Mouse (Mus musculus): ENCODE data around the gene Taf15.
A peak's percentile ranks its signal among the peaks of the same experiment; 100 is the strongest.
"Not testable (repeated sequence)": the region's sequence is repeated elsewhere in the genome, so short reads cannot be mapped to it uniquely, and the experiment has no call there.

The Taf15 gene

DNA sequence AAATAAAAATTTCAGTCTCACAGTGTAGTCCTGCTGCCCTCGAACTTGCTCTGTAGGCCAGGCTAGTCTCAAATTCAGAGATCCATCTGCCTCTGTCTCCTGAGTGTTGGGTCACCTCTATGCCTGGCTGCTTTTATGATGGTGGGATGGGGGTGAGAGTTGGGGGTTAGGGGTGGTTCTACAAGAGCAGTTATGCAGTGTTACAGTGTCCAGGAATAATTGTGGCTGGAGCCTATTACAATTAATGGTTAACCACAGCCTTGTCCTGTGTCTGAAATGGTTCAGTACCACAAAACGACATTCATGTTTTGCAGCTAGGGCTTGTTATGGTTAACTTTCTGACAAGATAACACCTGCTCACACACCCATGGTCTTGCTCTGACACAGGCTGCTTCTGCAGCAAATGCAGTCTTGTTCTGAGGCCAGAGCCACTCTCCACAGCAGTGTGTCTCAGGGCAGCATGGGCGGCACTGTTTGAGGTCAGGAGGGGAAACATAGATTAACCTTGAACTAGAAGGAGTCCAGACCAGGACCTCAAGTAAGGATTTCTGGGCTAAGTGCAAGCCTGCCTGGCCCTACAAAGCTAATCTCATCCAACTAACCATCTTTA, 65.9 kb downstream of the Taf15 start:
- DNase-seq (ENCODE audit: low spot score) = no peak

- peak; percentile 52 for DNase-seq (ENCODE audit: low spot score)
Observed at GRCm38 (mm10) chr11:83540931-83541330, 68.0 kb downstream of the Taf15 start.

DNA sequence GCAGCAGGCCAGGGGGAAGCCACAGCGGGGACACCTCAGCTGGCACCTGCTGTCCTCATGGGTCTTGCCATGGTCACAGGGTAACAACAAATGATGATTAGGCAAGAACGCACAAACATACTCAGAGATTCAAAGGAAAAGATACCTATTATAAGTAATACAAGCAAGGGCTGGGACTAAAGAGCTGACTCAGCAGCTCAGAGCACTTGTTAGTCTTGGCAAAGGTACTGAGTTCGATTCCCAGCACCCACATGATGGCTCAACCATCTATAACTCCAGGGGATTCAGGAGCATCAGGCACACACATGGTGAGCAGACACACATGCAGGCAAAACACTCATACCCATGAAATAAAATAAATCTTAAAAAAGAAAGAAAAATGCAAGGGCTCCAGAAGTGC, 68.5 kb downstream of the Taf15 start:
- no peak for DNase-seq (ENCODE audit: low spot score)

DNA sequence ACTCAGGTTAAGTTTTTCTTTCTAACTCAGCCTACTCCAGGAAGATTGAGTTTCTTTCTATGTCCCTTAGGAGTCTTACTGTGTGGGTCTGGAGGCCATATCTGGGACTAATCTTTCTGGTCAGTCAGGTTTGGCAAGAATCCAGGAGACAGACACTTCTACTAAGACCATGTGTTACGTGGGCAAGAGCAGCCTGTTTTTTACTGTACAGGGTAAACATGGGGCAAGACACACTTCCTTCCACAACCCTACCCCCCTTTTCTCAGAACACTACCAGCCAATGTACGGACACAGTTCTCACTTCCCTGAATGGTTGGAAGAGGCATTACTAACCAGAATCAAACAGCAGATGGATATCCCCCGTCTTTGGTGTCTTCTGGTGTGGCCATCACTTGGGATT, 71.3 kb downstream of the Taf15 start:
- DNase-seq (ENCODE audit: low spot score) = peak; percentile 56

DNA sequence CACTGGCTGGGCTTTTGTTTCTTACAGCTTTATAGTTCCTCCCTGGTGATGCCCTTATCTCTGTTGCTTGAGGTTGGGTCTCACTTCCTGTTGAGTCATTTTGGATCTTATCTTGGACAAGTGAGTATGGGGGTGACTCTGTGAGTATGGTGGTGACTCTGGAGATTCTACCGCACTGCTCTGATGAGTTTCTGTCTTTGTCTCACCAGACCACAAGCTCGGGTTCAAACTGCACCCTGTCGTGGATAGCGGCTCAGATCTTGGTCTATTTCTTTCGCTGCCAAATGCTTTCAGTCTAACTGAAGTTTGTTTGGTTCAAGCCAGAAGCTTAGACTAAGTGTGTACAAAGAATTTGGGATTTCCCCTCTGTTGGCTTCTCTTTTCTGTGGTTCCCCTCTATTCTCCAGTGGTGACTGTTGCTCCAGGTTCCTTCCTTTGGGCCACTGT, 77.3 kb downstream of the Taf15 start:
- no peak for DNase-seq (ENCODE audit: low spot score)

- DNase-seq (ENCODE audit: low spot score) = not testable (repeated sequence)
Observed at GRCm38 (mm10) chr11:83551037-83551436, 78.2 kb downstream of the Taf15 start.

DNA sequence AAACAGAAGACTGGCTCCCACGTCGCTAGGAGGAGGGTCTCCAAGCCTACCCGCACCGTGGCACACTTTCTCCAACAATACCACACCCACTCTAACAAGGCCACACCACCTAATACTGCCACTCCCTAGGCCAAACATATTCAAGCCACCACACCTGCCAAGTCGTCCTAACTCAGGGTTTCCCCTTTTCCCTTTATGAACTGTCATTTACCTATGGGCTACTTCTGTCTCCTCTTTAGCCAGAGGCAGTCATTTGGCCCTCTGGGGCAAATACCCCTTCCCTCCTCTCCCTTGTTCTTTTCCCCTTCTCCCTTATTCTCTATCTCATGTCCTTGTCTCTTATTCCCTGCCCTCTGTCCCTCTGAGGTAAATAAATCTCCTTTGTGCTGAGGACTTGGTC, 78.8 kb downstream of the Taf15 start:
- no peak for DNase-seq (ENCODE audit: low spot score)
